Mouse (Mus musculus): ENCODE results near the gene Stk40.

- TF ChIP-seq POLR2A (IDR thresholded peaks at IDR 0.05; ENCODE audit: borderline replicate concordance, insufficient read depth, low read length) (no peak), CTCF (IDR thresholded peaks at IDR 0.05; ENCODE audit: borderline replicate concordance, insufficient read depth, low read depth, low read length) (no peak)
Observed at GRCm38 (mm10) chr4:126104261-126105075, 711 bp downstream of the Stk40 start.
